Mouse (Mus musculus) lung, postnatal 0 days (tissue): ENCODE results near the gene Ndufs7.

Source experiments
- CTCF ChIP-seq: IDR thresholded peaks from 2 replicates; pipeline ENCODE4 v1.5.1; 2016; ENCODE audit warnings: antibody characterized with exemption, mild to moderate bottlenecking
- EP300 ChIP-seq: IDR thresholded peaks from 2 replicates; pipeline ENCODE4 v1.6.1; 2016; ENCODE audit warnings: antibody characterized with exemption, mild to moderate bottlenecking, control low read depth

GRCm38 (mm10) chr10:80294311-80294710, 45.4 kb downstream of the Ndufs7 start:
- TF ChIP-seq CTCF (no peak), EP300 (no peak)
